Mouse (Mus musculus) cerebellum, adult 11 months (tissue): ENCODE results near the gene Pmm2.

ENCODE experiments used
- DNase-seq: peaks from one replicate; pipeline ENCODE4 v3.0.0; 2022

The Pmm2 gene

GRCm38 (mm10) chr16:8658349-8658748, 20.9 kb downstream of the Pmm2 start:
- DNase-seq, result no peak

GRCm38 (mm10) chr16:8658764-8659163, 21.3 kb downstream of the Pmm2 start:
- no peak for DNase-seq

- DNase-seq, result no peak
These were observed 25.5 kb downstream of the Pmm2 start for GRCm38 (mm10) chr16:8663022-8663421.

GRCm38 (mm10) chr16:8663606-8664539, 26.4 kb downstream of the Pmm2 start:
- DNase-seq, result no peak

GRCm38 (mm10) chr16:8665367-8665766, 27.9 kb downstream of the Pmm2 start:
- no peak for DNase-seq

- DNase-seq, result no peak
These were observed 29.0 kb downstream of the Pmm2 start for GRCm38 (mm10) chr16:8666452-8666851.

GRCm38 (mm10) chr16:8667261-8667660, 29.8 kb downstream of the Pmm2 start:
- DNase-seq, result no peak

GRCm38 (mm10) chr16:8667814-8668213, 30.3 kb downstream of the Pmm2 start:
- DNase-seq, result no peak

- DNase-seq, result no peak
These were observed 30.9 kb downstream of the Pmm2 start for GRCm38 (mm10) chr16:8668386-8668785.

GRCm38 (mm10) chr16:8669432-8669831, 32.0 kb downstream of the Pmm2 start:
- DNase-seq, result no peak

- no peak for DNase-seq
These were observed 32.9 kb downstream of the Pmm2 start for GRCm38 (mm10) chr16:8670041-8671035.

GRCm38 (mm10) chr16:8671551-8672349, 34.3 kb downstream of the Pmm2 start, which contains the start of gene Carhsp1:
TSS of gene Carhsp1 (minus strand) at chr16:8672155.
- DNase-seq, result peak; percentile 42

- no peak for DNase-seq
These were observed 34.8 kb downstream of the Pmm2 start for GRCm38 (mm10) chr16:8672350-8672687.

GRCm38 (mm10) chr16:8672811-8673210, 35.3 kb downstream of the Pmm2 start:
- no peak for DNase-seq

- DNase-seq, result no peak
These were observed 35.9 kb downstream of the Pmm2 start for GRCm38 (mm10) chr16:8673343-8673742.

GRCm38 (mm10) chr16:8674165-8674564, 36.7 kb downstream of the Pmm2 start:
- DNase-seq, result no peak

- DNase-seq, result no peak
These were observed 38.1 kb downstream of the Pmm2 start for GRCm38 (mm10) chr16:8675559-8675958.

GRCm38 (mm10) chr16:8676228-8676627, 38.8 kb downstream of the Pmm2 start:
- no peak for DNase-seq

- DNase-seq, result no peak
These were observed 39.3 kb downstream of the Pmm2 start for GRCm38 (mm10) chr16:8676800-8677199.

- no peak for DNase-seq
These were observed 40.6 kb downstream of the Pmm2 start for GRCm38 (mm10) chr16:8678035-8678434.

GRCm38 (mm10) chr16:8678676-8679075, 41.2 kb downstream of the Pmm2 start:
- DNase-seq, result no peak

GRCm38 (mm10) chr16:8679780-8680179, 42.3 kb downstream of the Pmm2 start:
- DNase-seq, result no peak

- DNase-seq, result no peak
These were observed 43.0 kb downstream of the Pmm2 start, which contains the start of gene Gm5767 for GRCm38 (mm10) chr16:8680470-8680869. TSS of gene Gm5767 (plus strand) at chr16:8680770.
